Mouse (Mus musculus) Patski (cell line): ENCODE data around the gene Lfng. TPM values are rescaled to one million over a fixed set of nuclear protein-coding genes. Genes with fewer than 3 reads are reported as not detected.
A peak's percentile ranks its signal among the peaks of the same experiment; 100 is the strongest.

Experiments
- ATAC-seq: fragments of 100-300 bp; one replicate; pipeline ENCODE4 v1.8.0; 2021
- CTCF ChIA-PET: fragments of 350-600 bp; sonication (Branson Sonifier 250); formaldehyde crosslinking; loops from one replicate; lab custom pipeline; 2022; ENCODE audit warnings: inconsistent platforms; lab: Charles Lee
- POLR2A ChIA-PET: fragments of 350-600 bp; sonication (Branson Sonifier 250); formaldehyde crosslinking; loops from one replicate; lab custom pipeline; 2022; ENCODE audit warnings: antibody characterized with exemption, inconsistent platforms; lab: Charles Lee
- DNase-seq: peaks from one replicate; pipeline ENCODE4 v3.0.0-alpha.2; 2011; ENCODE audit warnings: low read depth, low spot score
- H3K27me3 ChIP-seq: fragments of 371-371 bp; one replicate; pipeline ENCODE4 v1.5.1; 2021
- CTCF ChIP-seq: fragments of 100-300 bp; IDR thresholded peaks from one replicate; pipeline ENCODE4 v1.5.1; 2021
- in situ Hi-C: fragments of 300-500 bp; cut with MboI; formaldehyde crosslinking; loops from 3 replicates; pipeline ENCODE4 v1.11.1; 2018; ENCODE audit warnings: low pct_unique_long_range_greater_than_20kb, mixed read lengths
- polyA plus RNA-seq: library from polyadenylated mRNA; unstranded; gene quantifications from one replicate; pipeline ENCODE4 v1.2.3, GENCODE M21; 2021

Lfng gene
- polyA plus RNA-seq, 1 experiment from 2014 or later: 56.0 TPM

- ATAC-seq (no peak), DNase-seq (no peak)
- no peaks in the 10 kb centered on the region for H3K27me3 ChIP-seq
- ChIA-PET CTCF (interaction anchor here (1.3 kb wide), 1 partner anchor 9 kb away, joined by 3 read pairs; no protein-coding TSS in a partner anchor), POLR2A (no interaction called here)
- no peak for TF ChIP-seq CTCF
- in situ Hi-C loops: no loop called here
Observed at GRCm38 (mm10) chr5:140651231-140651630, 44.1 kb downstream of the Lfng start.

- POLR2A ChIA-PET: no interaction called here
- CTCF ChIA-PET: no interaction called here
- in situ Hi-C loops: no loop called here
- DNase-seq (no peak), ATAC-seq (no peak)
- no peaks in the 10 kb centered on the region for H3K27me3 ChIP-seq
- no peak for TF ChIP-seq CTCF
Observed at GRCm38 (mm10) chr5:140652587-140652986, 45.5 kb downstream of the Lfng start.

GRCm38 (mm10) chr5:140654096-140654845 lies 47.2 kb downstream of the Lfng start:
- in situ Hi-C loops: no loop called here
- no peak for ATAC-seq
- no peak for TF ChIP-seq CTCF
- no peaks in the 10 kb centered on the region for H3K27me3 ChIP-seq
- ChIA-PET POLR2A (interaction anchor here (0.6 kb wide), 1 partner anchor 95 kb away, joined by 3 read pairs; no protein-coding TSS in a partner anchor), CTCF (no interaction called here)
- no peak for DNase-seq

- TF ChIP-seq CTCF: no peak
- in situ Hi-C loops: no loop called here
- ChIA-PET POLR2A (interaction anchor here (0.6 to 0.8 kb wide), 2 partner anchors 11 to 22 kb away, joined by 3 to 4 read pairs; no protein-coding TSS in a partner anchor), CTCF (interaction anchor here (1.4 kb wide), 1 partner anchor 9 kb away, joined by 3 read pairs; no protein-coding TSS in a partner anchor)
- no peak for DNase-seq
- no peaks in the 10 kb centered on the region for H3K27me3 ChIP-seq
- ATAC-seq: no peak
Observed at GRCm38 (mm10) chr5:140659607-140660272, 52.6 kb downstream of the Lfng start.

- POLR2A ChIA-PET: interaction anchor here (0.6 to 0.8 kb wide), 2 partner anchors 10 to 23 kb away, joined by 3 to 4 read pairs; no protein-coding TSS in a partner anchor
- in situ Hi-C loops: no loop called here
- CTCF ChIA-PET: interaction anchor here (1.4 kb wide), 1 partner anchor 9 kb away, joined by 3 read pairs; no protein-coding TSS in a partner anchor
- H3K27me3 ChIP-seq: no peaks in the 10 kb centered on the region
- no peak for ATAC-seq
- TF ChIP-seq CTCF: no peak
- no peak for DNase-seq
Observed at GRCm38 (mm10) chr5:140660398-140660797, 53.3 kb downstream of the Lfng start.

GRCm38 (mm10) chr5:140661427-140661826 lies 54.3 kb downstream of the Lfng start:
- no peak for ATAC-seq
- TF ChIP-seq CTCF: no peak
- POLR2A ChIA-PET: interaction anchor here (0.6 to 1.0 kb wide), 2 partner anchors 12 to 120 kb away, joined by 3 to 4 read pairs; partner anchors contain the start of gene Ttyh3
- CTCF ChIA-PET: no interaction called here
- no peaks in the 10 kb centered on the region for H3K27me3 ChIP-seq
- no peak for DNase-seq
- in situ Hi-C loops: no loop called here

- no peak for TF ChIP-seq CTCF
- in situ Hi-C loops: no loop called here
- ChIA-PET POLR2A (interaction anchor here (0.5 to 1.0 kb wide), 3 partner anchors 13 to 19 kb away, joined by 4 to 5 read pairs (median 4); partner anchors contain the start of gene Ttyh3), CTCF (no interaction called here)
- DNase-seq (no peak), ATAC-seq (no peak)
- H3K27me3 ChIP-seq: no peaks in the 10 kb centered on the region
Observed at GRCm38 (mm10) chr5:140661875-140662643, 54.9 kb downstream of the Lfng start.

GRCm38 (mm10) chr5:140662741-140663592 lies 55.8 kb downstream of the Lfng start:
- POLR2A ChIA-PET: interaction anchor here (0.5 to 1.4 kb wide), 2 partner anchors 15 to 18 kb away, joined by 4 read pairs; partner anchors contain the start of gene Ttyh3
- DNase-seq (no peak), ATAC-seq (no peak)
- TF ChIP-seq CTCF: no peak
- in situ Hi-C loops: no loop called here
- H3K27me3 ChIP-seq: no peaks in the 10 kb centered on the region
- CTCF ChIA-PET: interaction anchor here (0.7 to 1.5 kb wide), 4 partner anchors 12 to 123 kb away, joined by 3 to 4 read pairs (median 3); partner anchors contain the start of gene Ttyh3

- ATAC-seq: peak; percentile 33
- in situ Hi-C loops: no loop called here
- H3K27me3 ChIP-seq: no peaks in the 10 kb centered on the region
- no peak for TF ChIP-seq CTCF
- CTCF ChIA-PET: interaction anchor here (0.7 to 1.5 kb wide), 5 partner anchors 11 to 124 kb away, joined by 3 to 4 read pairs (median 3); partner anchors contain the start of gene Ttyh3
- POLR2A ChIA-PET: interaction anchor here (0.9 to 1.4 kb wide), 2 partner anchors 16 to 17 kb away, joined by 3 to 4 read pairs; partner anchors contain the start of gene Ttyh3
- no peak for DNase-seq
Observed at GRCm38 (mm10) chr5:140663621-140664180, 56.6 kb downstream of the Lfng start.

Other genes with a start within 250 kb of the Lfng start
- gene Snx8, start 218.1 kb upstream of the Lfng start, polyA plus RNA-seq: 26.3 TPM
- 258 TPM for gene Eif3b, start 188.0 kb upstream of the Lfng start, polyA plus RNA-seq
- gene Gm4869, start 161.7 kb upstream of the Lfng start, polyA plus RNA-seq: not detected
- gene Chst12, start 101.8 kb upstream of the Lfng start, polyA plus RNA-seq: 33.2 TPM
- gene Grifin, start 42.2 kb upstream of the Lfng start, polyA plus RNA-seq: 1.4 TPM
- 95.0 TPM for gene Ttyh3, start 41.7 kb downstream of the Lfng start, polyA plus RNA-seq
- gene Iqce, start 95.1 kb downstream of the Lfng start, polyA plus RNA-seq: 52.6 TPM
- 22.7 TPM for gene Brat1, start 97.7 kb downstream of the Lfng start, polyA plus RNA-seq
- gene Amz1, start 116.8 kb downstream of the Lfng start, polyA plus RNA-seq: 0.76 TPM
- 80.5 TPM for gene Gna12, start 223.1 kb downstream of the Lfng start, polyA plus RNA-seq